Mouse (Mus musculus) cerebellum, adult 2 months (tissue): ENCODE measurements at regions not wholly inside any gene's neighbourhood (a gene's known extent, or its start where the extent isn't known, plus 50 kb on each side); places are given as distances from the start of the nearest gene placed in this dataset.

Source experiments
- CTCF ChIP-seq: fragments of 200-500 bp; IDR thresholded peaks from 2 replicates; pipeline ENCODE4 v1.5.1; 2011; ENCODE audit warnings: low read depth, mild to moderate bottlenecking, control low read depth, low read length, moderate library complexity, borderline replicate concordance; ENCODE audit not compliant: insufficient read depth
- POLR2A ChIP-seq: fragments of 200-500 bp; IDR thresholded peaks from 2 replicates; pipeline ENCODE4 v1.6.1; 2011; ENCODE audit warnings: low read length, control low read depth, borderline replicate concordance; ENCODE audit not compliant: insufficient read depth

DNA sequence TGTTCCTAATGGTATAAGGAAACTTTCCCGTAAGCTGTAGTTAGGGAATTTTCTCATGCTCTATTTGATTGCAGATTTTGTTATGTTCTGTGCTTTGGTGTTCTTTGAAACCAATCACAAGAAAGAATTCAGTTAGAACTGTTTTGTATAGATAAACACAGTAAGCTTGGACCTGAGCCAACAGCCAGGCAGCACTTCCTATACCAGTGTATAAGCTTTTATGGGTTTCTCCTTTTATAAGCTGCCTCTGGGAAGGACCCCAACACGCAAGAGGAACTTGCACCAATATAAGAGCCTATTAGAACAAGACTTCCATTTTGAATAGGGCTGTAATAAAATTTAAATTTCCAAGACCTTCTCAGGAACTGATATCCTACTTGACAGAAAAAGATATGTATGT, 347.2 kb downstream of the Ets1 start:
- TF ChIP-seq POLR2A (no peak), CTCF (no peak)
